Mouse (Mus musculus): Measurements from ENCODE around the gene Olfr155. TPM values are rescaled to one million over a fixed set of nuclear protein-coding genes. Genes with fewer than 3 reads are reported as not detected.
A peak's percentile ranks its signal among the peaks of the same experiment; 100 is the strongest.

Olfr155 gene
- total RNA-seq, 2 experiments from 2014 or later, result not detected

GRCm38 (mm10) chr4:43891247-43891646, 39.9 kb downstream of the Olfr155 start:
- no peak for DNase-seq (ENCODE audit: low spot score in 2 of 2)

- DNase-seq (ENCODE audit: low spot score in 2 of 2), result no peak
These were observed 45.8 kb downstream of the Olfr155 start for GRCm38 (mm10) chr4:43897209-43897608.

GRCm38 (mm10) chr4:43899197-43899596, 47.8 kb downstream of the Olfr155 start:
- no peak for DNase-seq (ENCODE audit: low spot score in 2 of 2)

- DNase-seq (ENCODE audit: low spot score in 2 of 2), result no peak
These were observed 52.3 kb downstream of the Olfr155 start for GRCm38 (mm10) chr4:43903690-43904089.

GRCm38 (mm10) chr4:43906443-43906842, 55.1 kb downstream of the Olfr155 start:
- DNase-seq (ENCODE audit: low spot score in 2 of 2), result peak; percentile 31 to 38

Other genes starting within 250 kb of the Olfr155 start
- gene Npr2, start 219.6 kb upstream of the Olfr155 start, total RNA-seq (2021), result 10 to 100 TPM; 24.9 to 42.4 TPM
- under 1 TPM; 0.53 to 0.54 TPM for gene Spag8, start 198.0 kb upstream of the Olfr155 start, total RNA-seq (2021)
- gene Hint2, start 195.1 kb upstream of the Olfr155 start, total RNA-seq (2021), result 100 to 1,000 TPM in 1 of 2 experiments, 10 to 100 TPM in 1; 79.2 to 121 TPM
- 1 to 10 TPM; 5.2 to 7.5 TPM for gene Tmem8b, start 182.6 kb upstream of the Olfr155 start, total RNA-seq (2021)
- under 1 TPM; 0.19 to 0.40 TPM for gene Fam221b, start 182.4 kb upstream of the Olfr155 start, total RNA-seq (2021)
- gene Olfr70, start 150.8 kb upstream of the Olfr155 start, total RNA-seq (2021), result not detected
- not detected for gene Olfr71, start 141.3 kb upstream of the Olfr155 start, total RNA-seq (2021)
- gene Hrct1, start 124.4 kb upstream of the Olfr155 start, total RNA-seq (2021), result 1 to 10 TPM; 2.4 to 6.4 TPM
- gene Spaar, start 121.5 kb upstream of the Olfr155 start, total RNA-seq (2021), result 1 to 10 TPM; 1.6 to 2.3 TPM
- not detected for gene Olfr159, start 80.6 kb upstream of the Olfr155 start, total RNA-seq (2021)
- gene Olfr156, start 27.7 kb upstream of the Olfr155 start, total RNA-seq (2021), result not detected
- gene Olfr157, start 11.4 kb upstream of the Olfr155 start, total RNA-seq (2021), result not detected
- gene Reck, start 24.0 kb downstream of the Olfr155 start, total RNA-seq (2021), result 10 to 100 TPM; 17.4 to 22.0 TPM
- gene Glipr2, start 105.8 kb downstream of the Olfr155 start, total RNA-seq (2021), result 1 to 10 TPM; 3.5 to 6.4 TPM
- gene Ccin, start 131.9 kb downstream of the Olfr155 start, total RNA-seq (2021), result not detected
- 100 to 1,000 TPM; 169 to 180 TPM for gene Clta, start 152.9 kb downstream of the Olfr155 start, total RNA-seq (2021)
- 10 to 100 TPM; 30.1 to 35.3 TPM for gene Gne, start 232.6 kb downstream of the Olfr155 start, total RNA-seq (2021)